Mouse (Mus musculus): Measurements from ENCODE around the gene Tbc1d30.

Gene Tbc1d30

GRCm38 (mm10) chr10:121314186-121314585 is 36.9 kb downstream of the Tbc1d30 start:
- no peak for DNase-seq (ENCODE audit: low read depth, low spot score)

GRCm38 (mm10) chr10:121313049-121313448 is 38.0 kb downstream of the Tbc1d30 start:
- DNase-seq (ENCODE audit: low read depth, low spot score): no peak

GRCm38 (mm10) chr10:121310511-121311221 is 40.4 kb downstream of the Tbc1d30 start:
- no peak for DNase-seq (ENCODE audit: low read depth, low spot score)

- no peak for DNase-seq (ENCODE audit: low read depth, low spot score)
Measured at GRCm38 (mm10) chr10:121309801-121310510, 41.1 kb downstream of the Tbc1d30 start.

GRCm38 (mm10) chr10:121309123-121309655 is 41.9 kb downstream of the Tbc1d30 start:
- no peak for DNase-seq (ENCODE audit: low read depth, low spot score)

- no peak for DNase-seq (ENCODE audit: low read depth, low spot score)
Measured at GRCm38 (mm10) chr10:121305441-121305840, 45.6 kb downstream of the Tbc1d30 start.

GRCm38 (mm10) chr10:121303559-121303958 is 47.5 kb downstream of the Tbc1d30 start:
- no peak for DNase-seq (ENCODE audit: low read depth, low spot score)

GRCm38 (mm10) chr10:121301868-121302267 is 49.2 kb downstream of the Tbc1d30 start:
- DNase-seq (ENCODE audit: low read depth, low spot score): no peak

GRCm38 (mm10) chr10:121300659-121301058 is 50.4 kb downstream of the Tbc1d30 start:
- no peak for DNase-seq (ENCODE audit: low read depth, low spot score)

GRCm38 (mm10) chr10:121297054-121297701 is 53.9 kb downstream of the Tbc1d30 start:
- DNase-seq (ENCODE audit: low read depth, low spot score): no peak

- DNase-seq (ENCODE audit: low read depth, low spot score): no peak
Measured at GRCm38 (mm10) chr10:121294471-121294870, 56.6 kb downstream of the Tbc1d30 start.

GRCm38 (mm10) chr10:121293829-121294228 is 57.2 kb downstream of the Tbc1d30 start:
- DNase-seq (ENCODE audit: low read depth, low spot score): no peak

- no peak for DNase-seq (ENCODE audit: low read depth, low spot score)
Measured at GRCm38 (mm10) chr10:121291272-121291917, 59.7 kb downstream of the Tbc1d30 start.

GRCm38 (mm10) chr10:121290682-121291078 is 60.4 kb downstream of the Tbc1d30 start:
- no peak for DNase-seq (ENCODE audit: low read depth, low spot score)

GRCm38 (mm10) chr10:121289970-121290681 is 61.0 kb downstream of the Tbc1d30 start:
- no peak for DNase-seq (ENCODE audit: low read depth, low spot score)

GRCm38 (mm10) chr10:121282926-121283325 is 68.2 kb downstream of the Tbc1d30 start:
- no peak for DNase-seq (ENCODE audit: low read depth, low spot score)

GRCm38 (mm10) chr10:121282436-121282835 is 68.6 kb downstream of the Tbc1d30 start:
- DNase-seq (ENCODE audit: low read depth, low spot score): no peak

GRCm38 (mm10) chr10:121280943-121281342 is 70.1 kb downstream of the Tbc1d30 start:
- DNase-seq (ENCODE audit: low read depth, low spot score): no peak

- no peak for DNase-seq (ENCODE audit: low read depth, low spot score)
Measured at GRCm38 (mm10) chr10:121277022-121277471, 74.0 kb downstream of the Tbc1d30 start.

GRCm38 (mm10) chr10:121274964-121275363 is 76.1 kb downstream of the Tbc1d30 start:
- DNase-seq (ENCODE audit: low read depth, low spot score): no peak

- DNase-seq (ENCODE audit: low read depth, low spot score): no peak
Measured at GRCm38 (mm10) chr10:121271002-121271401, 80.1 kb downstream of the Tbc1d30 start.

Measured in skeletal muscle tissue, adult 2 months (tissue).